Mouse (Mus musculus): ENCODE data around the gene Hoxa6. TPM values are rescaled to one million over a fixed set of nuclear protein-coding genes. Genes with fewer than 3 reads are reported as not detected.

Gene Hoxa6
- total RNA-seq, 1 experiment from 2014 or later = 3.8 TPM

DNA sequence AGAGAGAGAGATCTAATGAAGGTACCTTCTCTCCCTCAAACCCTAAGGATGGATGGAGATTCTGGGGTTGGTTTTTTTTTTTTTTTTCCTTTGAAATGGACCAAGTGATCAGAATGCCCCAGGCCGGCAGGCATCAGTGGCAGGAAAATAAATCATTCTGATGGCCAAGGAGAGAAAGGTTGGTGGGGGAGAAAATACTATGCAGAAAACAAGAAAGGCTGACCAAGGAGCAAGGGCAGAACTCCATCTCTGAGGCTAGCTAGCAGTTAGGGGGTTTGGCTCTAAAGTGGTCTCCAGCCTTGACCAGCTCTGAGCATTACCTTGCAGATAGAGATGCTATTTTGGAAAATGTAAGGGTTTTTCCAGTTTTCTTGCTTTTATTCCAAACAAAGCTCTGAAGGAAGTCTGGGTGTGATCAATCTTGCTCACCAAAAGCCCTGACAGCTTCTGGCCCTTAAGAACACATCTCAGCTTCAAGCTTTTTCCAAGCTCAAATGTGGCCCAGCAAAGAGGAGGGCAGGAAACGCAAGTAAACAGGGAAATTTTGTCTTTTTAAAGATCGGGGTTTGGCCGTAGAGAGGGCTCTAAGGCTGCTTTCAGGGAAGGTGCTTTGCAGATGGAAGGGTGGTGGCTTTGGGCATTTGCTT is 42.0 kb downstream of the Hoxa6 start:
- no peak for ATAC-seq (replicated peaks in 1 of 2; ENCODE audit: insufficient read depth in 1 of 2, low FRiP score in 2 of 2, low TSS enrichment in 1 of 2, low read depth in 1 of 2, poor library complexity in 2 of 2, severe bottlenecking in 2 of 2)

DNA sequence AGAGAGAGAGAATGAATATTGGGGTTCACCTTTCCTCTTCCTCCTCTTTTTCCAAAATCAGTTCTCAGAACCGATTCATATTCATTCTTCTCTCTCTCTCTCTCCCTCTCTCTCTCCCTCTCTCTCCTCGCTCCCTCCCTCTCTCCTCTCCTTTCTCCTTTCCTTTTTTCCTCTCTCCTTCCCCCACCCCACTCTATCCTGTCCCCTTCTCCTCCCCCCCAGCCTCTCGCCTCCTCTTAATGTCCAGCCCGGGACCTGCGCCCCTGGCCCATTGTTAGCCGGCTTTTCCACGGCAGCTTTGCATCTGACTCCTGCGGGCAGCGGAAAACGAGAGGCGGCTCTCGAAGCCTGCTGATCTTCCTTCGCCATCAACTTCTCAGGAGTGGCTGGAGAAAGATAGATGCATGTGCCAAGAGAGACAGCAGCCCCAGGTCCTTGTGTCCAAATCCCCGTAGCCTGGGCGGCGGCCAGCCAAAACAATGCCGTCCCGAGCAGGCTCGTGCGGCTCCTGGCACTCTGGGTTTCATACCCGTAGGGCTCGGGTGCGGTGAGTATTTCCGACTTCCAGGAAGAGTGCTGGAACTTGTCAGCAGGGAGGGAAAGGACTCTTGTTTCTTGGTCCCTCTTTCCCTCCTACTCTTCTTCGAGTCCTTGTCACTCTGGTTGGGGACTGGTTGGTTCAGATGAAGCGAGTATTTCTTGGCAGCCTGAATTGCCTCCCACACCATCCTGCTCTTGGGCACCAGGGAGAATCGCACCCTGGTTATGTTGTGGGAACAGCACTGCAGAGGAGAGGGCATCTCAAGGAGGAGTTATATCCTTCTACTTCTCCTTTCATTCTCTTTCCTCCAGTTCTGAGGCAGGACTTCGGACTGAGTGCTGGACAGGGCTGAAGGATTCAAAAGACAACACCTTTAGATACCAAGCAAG is 42.8 kb downstream of the Hoxa6 start:
- no peak for ATAC-seq (replicated peaks in 1 of 2; ENCODE audit: insufficient read depth in 1 of 2, low FRiP score in 2 of 2, low TSS enrichment in 1 of 2, low read depth in 1 of 2, poor library complexity in 2 of 2, severe bottlenecking in 2 of 2)

DNA sequence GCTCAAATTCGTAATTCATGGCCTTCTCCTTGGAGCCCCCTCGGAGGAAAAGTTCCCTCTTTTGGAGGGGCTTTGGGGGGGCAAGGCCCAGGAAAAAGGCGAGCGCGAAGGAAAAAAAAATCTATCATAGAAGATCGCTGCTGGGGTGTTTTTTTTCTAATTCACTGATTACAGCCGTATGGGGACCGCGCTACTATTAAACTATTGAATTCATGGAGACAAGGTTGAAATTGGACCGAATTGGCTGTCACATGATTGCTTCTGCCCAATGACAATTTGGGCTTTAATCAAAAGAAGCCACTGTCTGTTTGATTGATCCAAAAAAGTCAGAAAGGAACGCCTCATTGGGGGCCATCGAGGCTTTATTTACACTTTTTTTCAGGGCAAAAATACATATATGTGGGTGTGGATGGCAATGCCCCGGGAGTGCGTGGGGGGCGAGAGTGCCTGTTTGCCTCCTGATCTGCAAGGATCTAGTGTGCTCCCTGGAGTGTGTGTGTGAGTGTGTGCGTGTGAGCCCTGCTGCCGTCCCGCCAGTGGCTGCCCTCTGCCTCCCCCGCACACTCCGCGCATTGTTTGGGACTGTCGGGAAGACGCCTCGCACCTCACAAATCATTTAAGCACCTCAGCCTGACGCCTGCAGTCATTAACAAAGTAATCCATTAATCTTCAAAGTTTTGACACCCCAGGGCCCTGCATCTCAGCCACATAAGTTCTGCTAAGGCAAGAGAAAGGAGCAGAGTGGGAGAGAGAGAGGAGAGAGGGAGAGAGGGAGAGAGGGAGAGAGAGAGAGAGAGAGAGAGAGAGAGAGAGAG is 43.7 kb downstream of the Hoxa6 start, which contains the start of gene Hoxa2:
Gene Hoxa2 (minus strand): TSS at position 206 of the 815 bp plus-strand sequence.
- no peak for ATAC-seq (replicated peaks in 1 of 2; ENCODE audit: insufficient read depth in 1 of 2, low FRiP score in 2 of 2, low TSS enrichment in 1 of 2, low read depth in 1 of 2, poor library complexity in 2 of 2, severe bottlenecking in 2 of 2)

- ATAC-seq (replicated peaks in 1 of 2; ENCODE audit: insufficient read depth in 1 of 2, low FRiP score in 2 of 2, low TSS enrichment in 1 of 2, low read depth in 1 of 2, poor library complexity in 2 of 2, severe bottlenecking in 2 of 2) = no peak
Observed at GRCm38 (mm10) chr6:52164051-52164625, 44.4 kb downstream of the Hoxa6 start.

DNA sequence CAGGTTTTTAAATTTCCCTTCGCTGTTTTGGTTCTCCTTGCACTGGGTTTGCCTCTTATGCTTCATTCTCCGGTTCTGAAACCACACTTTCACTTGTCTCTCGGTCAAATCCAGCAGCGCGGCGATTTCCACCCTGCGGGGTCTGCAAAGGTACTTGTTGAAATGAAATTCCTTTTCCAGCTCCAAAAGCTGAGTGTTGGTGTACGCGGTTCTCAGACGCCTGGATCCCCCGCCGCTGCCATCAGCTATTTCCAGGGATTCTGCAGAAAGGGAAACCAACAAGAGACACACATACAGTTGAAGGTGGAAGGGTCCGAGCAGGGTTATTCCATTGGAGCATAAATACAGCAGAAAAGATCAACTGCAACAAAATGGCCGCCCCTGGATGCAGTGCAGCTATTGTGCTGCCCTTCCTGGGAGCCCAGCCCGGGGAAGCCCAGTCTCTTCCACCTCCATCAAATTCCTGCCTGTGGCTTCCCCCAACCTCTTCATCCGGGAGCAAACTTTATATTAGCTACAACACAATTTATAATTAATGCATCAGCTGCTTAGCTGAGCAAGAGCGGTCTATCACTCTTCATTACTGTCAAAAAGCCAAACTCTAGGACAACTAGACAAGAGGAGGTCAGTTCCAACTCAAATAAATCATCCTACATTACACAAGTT is 45.0 kb downstream of the Hoxa6 start:
- ATAC-seq (replicated peaks in 1 of 2; ENCODE audit: insufficient read depth in 1 of 2, low FRiP score in 2 of 2, low TSS enrichment in 1 of 2, low read depth in 1 of 2, poor library complexity in 2 of 2, severe bottlenecking in 2 of 2) = no peak

DNA sequence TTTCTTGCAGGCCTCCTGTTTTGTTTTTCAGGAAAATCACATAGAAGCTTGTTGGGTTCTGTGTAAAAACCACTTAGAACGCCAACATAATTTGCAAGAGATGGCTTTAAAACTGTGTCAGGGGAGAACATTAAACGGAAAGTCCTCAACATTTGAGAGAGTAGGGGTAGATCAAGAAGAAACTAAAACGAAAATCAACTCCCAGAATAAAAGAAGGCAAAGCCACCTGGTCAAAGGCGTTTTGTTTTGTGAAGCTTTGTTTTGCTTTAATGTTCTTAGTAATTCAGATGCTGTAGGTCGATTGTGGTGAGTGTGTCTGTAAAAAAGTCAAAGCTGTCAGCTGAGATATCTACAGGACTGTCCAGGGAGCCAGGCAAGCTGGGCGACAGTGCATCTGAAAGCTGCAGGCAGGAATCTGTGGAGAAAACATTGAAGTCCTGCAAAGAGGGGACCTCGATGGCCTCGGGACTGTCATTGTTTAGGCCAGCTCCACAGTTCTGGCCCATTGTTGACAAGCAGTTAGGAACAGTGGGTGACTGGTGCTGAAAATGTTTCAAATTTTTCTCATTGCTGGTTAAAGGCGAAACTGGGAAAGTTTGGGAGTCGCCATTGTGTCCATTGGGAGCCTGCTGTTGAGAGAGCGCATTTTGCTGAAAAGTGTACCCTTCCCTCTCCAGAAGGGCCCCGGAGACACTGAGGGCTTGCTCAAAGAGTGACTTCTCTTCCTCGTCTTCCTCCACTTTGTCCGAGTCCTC is 45.7 kb downstream of the Hoxa6 start:
- no peak for ATAC-seq (replicated peaks in 1 of 2; ENCODE audit: insufficient read depth in 1 of 2, low FRiP score in 2 of 2, low TSS enrichment in 1 of 2, low read depth in 1 of 2, poor library complexity in 2 of 2, severe bottlenecking in 2 of 2)

- ATAC-seq (replicated peaks in 1 of 2; ENCODE audit: insufficient read depth in 1 of 2, low FRiP score in 2 of 2, low TSS enrichment in 1 of 2, low read depth in 1 of 2, poor library complexity in 2 of 2, severe bottlenecking in 2 of 2) = no peak
Observed at GRCm38 (mm10) chr6:52162093-52162380, 46.5 kb downstream of the Hoxa6 start.

DNA sequence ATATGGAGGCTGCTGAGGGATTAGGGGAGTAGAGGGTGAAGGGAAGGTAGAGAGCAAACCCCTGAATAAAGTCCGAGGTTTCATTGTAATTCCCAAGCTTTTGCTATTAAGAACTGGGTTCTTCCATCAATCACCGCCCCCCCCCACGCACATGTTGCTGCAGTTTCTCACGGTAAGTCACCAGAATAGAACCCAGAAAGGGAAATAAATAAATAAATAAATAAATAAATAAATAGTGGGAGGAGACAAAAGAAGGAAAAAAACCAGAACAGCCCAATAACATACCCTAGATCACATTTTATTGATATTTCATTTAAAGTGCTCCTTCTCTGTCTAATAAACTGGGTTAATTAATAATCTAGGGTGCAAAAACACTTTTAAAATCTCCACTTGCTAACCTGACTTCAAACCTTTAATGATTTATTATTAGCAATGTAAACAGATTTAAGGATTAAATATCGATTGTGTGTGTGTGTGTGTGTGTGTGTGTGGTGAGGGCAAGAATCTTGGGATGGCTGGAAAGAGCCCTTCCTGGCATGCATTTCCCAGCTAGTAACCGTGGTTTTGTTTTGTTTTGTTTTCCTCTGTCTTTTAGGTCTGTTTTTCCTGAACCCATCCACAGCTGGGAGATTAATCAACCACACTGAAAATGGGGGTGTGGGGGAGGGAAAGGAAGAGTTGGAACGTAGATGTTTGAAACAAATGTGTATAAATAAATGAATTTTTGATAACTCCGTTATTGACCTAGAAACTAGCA is 47.0 kb downstream of the Hoxa6 start:
- ATAC-seq (replicated peaks in 1 of 2; ENCODE audit: insufficient read depth in 1 of 2, low FRiP score in 2 of 2, low TSS enrichment in 1 of 2, low read depth in 1 of 2, poor library complexity in 2 of 2, severe bottlenecking in 2 of 2) = no peak

GRCm38 (mm10) chr6:52160511-52161335 is 47.8 kb downstream of the Hoxa6 start:
- no peak for ATAC-seq (replicated peaks in 1 of 2; ENCODE audit: insufficient read depth in 1 of 2, low FRiP score in 2 of 2, low TSS enrichment in 1 of 2, low read depth in 1 of 2, poor library complexity in 2 of 2, severe bottlenecking in 2 of 2)

GRCm38 (mm10) chr6:52159979-52160378 is 48.5 kb downstream of the Hoxa6 start:
- no peak for ATAC-seq (replicated peaks in 1 of 2; ENCODE audit: insufficient read depth in 1 of 2, low FRiP score in 2 of 2, low TSS enrichment in 1 of 2, low read depth in 1 of 2, poor library complexity in 2 of 2, severe bottlenecking in 2 of 2)

DNA sequence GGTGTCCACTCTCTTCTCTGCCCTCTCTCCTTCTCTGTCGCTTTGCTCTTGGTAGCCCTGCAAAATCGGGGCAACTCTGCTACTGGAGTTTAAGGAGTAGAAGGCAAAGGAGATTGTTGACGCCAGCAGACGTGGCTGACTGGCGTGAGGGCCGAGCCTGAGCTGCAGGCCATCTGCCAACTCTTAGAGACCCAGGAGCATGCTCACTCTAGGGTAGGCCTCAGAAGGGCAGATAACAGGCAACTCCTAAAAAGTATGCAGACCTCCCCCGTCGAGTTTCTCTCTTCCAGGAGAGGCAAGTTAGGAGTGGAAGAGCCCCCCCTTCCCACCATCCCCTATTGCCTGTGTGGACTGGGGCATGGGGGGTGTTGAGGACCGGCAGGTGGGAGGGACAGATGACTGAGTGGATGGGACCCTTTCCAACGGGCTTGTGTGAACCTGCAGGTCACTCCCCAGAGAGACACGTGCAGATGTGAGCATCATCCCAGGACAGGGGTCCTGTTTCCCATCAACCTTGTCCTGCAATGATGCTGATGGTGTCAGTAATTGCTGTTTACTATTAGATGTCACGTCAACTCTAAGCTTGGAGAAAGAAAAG is 49.3 kb downstream of the Hoxa6 start:
- ATAC-seq (replicated peaks in 1 of 2; ENCODE audit: insufficient read depth in 1 of 2, low FRiP score in 2 of 2, low TSS enrichment in 1 of 2, low read depth in 1 of 2, poor library complexity in 2 of 2, severe bottlenecking in 2 of 2) = no peak

- peak; percentile 81 to 87 for ATAC-seq (replicated peaks in 1 of 2; ENCODE audit: insufficient read depth in 1 of 2, low FRiP score in 2 of 2, low TSS enrichment in 1 of 2, low read depth in 1 of 2, poor library complexity in 2 of 2, severe bottlenecking in 2 of 2)
Observed at GRCm38 (mm10) chr6:52158276-52159051, 50.1 kb downstream of the Hoxa6 start, which contains the start of gene Hoxa1. Gene Hoxa1 (minus strand): TSS chr6:52158317.

DNA sequence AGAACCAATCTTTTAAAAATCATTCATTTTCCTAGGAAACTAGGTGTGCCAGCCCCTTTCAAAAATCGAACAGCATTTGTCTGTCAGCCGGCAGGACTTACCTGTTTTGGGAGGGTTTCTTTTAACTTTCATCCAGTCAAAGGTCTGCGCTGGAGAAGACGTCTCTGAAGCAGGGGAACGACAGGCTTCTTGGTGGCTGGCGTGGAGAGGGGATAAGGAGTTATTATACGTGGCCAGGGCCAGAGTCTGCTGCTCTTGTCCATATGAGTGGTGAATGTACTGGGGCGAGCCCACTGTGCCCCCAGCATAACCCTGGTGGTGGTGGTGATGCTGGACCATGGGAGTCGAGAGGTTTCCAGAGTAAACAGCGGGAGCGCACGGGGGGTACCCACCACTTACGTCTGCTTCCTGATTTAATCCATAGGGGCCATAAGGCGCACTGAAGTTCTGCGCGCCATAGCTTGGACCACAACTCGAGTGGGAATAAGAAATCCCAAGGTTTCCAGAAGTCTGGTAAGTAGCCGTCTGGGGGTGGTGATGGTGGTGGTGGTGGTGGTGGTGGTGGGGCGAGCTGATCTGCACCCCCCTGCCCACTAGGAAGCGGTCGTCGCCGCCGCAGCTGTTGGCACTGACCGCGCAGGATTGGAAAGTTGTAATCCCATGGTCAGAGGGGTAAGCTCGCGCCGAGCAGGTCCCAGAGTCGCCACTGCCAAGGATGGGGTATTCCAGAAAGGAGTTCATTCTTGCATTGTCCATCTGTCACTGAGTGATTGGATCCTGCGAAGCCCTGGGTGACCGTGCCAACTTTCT is 50.9 kb downstream of the Hoxa6 start:
- ATAC-seq (replicated peaks in 1 of 2; ENCODE audit: insufficient read depth in 1 of 2, low FRiP score in 2 of 2, low TSS enrichment in 1 of 2, low read depth in 1 of 2, poor library complexity in 2 of 2, severe bottlenecking in 2 of 2) = no peak; a peak in 1 of 4 replicates
